Mouse (Mus musculus): ENCODE results near the gene Glo1. TPM values are rescaled to one million over a fixed set of nuclear protein-coding genes. Genes with fewer than 3 reads are reported as not detected.

Gene Glo1
- polyA plus RNA-seq, 2 experiments = 87.9 to 214 TPM

DNA sequence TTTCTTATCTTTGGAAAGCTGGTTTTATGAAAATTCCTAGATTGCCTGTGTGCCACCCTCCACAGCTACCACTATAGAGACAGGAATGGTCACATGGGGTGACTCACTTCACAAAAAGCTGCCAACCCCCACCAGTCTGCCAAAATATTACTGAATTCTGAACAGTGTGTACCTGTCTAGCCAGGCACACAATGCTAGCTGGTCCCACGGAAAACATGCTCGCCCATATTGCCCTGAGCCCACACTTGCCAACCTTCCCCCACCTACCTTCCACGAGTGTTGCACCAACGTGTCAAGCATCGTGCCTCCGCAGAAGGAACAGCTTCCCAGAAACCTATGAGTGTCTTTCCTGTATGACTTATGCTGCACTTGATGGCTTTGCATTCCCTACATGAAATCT lies 45.5 kb downstream of the Glo1 start:
- Histone ChIP-seq H3K9ac (ENCODE audit: low read depth, low read length, severe bottlenecking) (no peak overlapping the region), H3K9me3 (ENCODE audit: control insufficient read depth, low read length) (no peaks in the 10 kb centered on the region), H3K4me1 (ENCODE audit: control insufficient read depth, insufficient read depth, low read length) (peaks cover 6% of the 10 kb centered on the region), H3K4me3 (replicated peaks; ENCODE audit: low read length) (no peak overlapping the region), H3K27ac (replicated peaks; ENCODE audit: low read depth, low read length) (no peak overlapping the region), H3K4me2 (replicated peaks; ENCODE audit: low read depth, low read length, severe bottlenecking) (no peak overlapping the region), H3K27me3 (ENCODE audit: control insufficient read depth, insufficient read depth, low read length) (no peaks in the 10 kb centered on the region), H3K36me3 (ENCODE audit: control insufficient read depth, insufficient read depth, low read length) (no peaks in the 10 kb centered on the region)
- no peak for TF ChIP-seq POLR2A (IDR thresholded peaks at IDR 0.05; ENCODE audit: borderline replicate concordance, extremely low read depth, insufficient read depth, insufficient read length)
- 86% methylated on average over 6 of the region's 6 CpGs for WGBS
- no peak for DNase-seq (ENCODE audit: low spot score)
- no peak for ATAC-seq (ENCODE audit: low FRiP score, low read depth)

DNA sequence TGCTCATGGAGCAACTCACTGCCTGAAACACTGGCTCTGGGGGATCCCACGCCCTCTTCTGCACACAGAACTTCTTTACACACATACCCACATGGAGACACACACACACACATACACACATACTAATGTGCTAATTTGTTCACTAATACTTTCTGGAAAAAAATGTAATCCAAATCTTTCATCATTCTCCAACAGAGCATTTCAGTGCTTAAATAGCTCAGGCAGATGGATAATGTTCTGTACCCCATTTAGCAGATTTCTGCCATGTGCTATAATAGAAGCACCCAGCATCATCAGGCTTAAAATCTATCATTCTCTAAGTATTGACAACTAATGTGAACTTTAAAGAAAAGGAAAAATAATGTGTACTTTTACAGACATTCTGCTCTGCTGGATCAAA lies 45.9 kb downstream of the Glo1 start:
- Histone ChIP-seq H3K4me2 (replicated peaks; ENCODE audit: low read depth, low read length, severe bottlenecking) (no peak overlapping the region), H3K4me1 (ENCODE audit: control insufficient read depth, insufficient read depth, low read length) (peaks cover 6% of the 10 kb centered on the region), H3K9me3 (ENCODE audit: control insufficient read depth, low read length) (no peaks in the 10 kb centered on the region), H3K36me3 (ENCODE audit: control insufficient read depth, insufficient read depth, low read length) (no peaks in the 10 kb centered on the region), H3K4me3 (replicated peaks; ENCODE audit: low read length) (no peak overlapping the region), H3K9ac (ENCODE audit: low read depth, low read length, severe bottlenecking) (no peak overlapping the region), H3K27me3 (ENCODE audit: control insufficient read depth, insufficient read depth, low read length) (no peaks in the 10 kb centered on the region), H3K27ac (replicated peaks; ENCODE audit: low read depth, low read length) (no peak overlapping the region)
- no peak for TF ChIP-seq POLR2A (IDR thresholded peaks at IDR 0.05; ENCODE audit: borderline replicate concordance, extremely low read depth, insufficient read depth, insufficient read length)
- ATAC-seq (ENCODE audit: low FRiP score, low read depth) = no peak
- DNase-seq (ENCODE audit: low spot score) = no peak
- WGBS = 79% methylated on average over 1 of the region's 1 CpGs

DNA sequence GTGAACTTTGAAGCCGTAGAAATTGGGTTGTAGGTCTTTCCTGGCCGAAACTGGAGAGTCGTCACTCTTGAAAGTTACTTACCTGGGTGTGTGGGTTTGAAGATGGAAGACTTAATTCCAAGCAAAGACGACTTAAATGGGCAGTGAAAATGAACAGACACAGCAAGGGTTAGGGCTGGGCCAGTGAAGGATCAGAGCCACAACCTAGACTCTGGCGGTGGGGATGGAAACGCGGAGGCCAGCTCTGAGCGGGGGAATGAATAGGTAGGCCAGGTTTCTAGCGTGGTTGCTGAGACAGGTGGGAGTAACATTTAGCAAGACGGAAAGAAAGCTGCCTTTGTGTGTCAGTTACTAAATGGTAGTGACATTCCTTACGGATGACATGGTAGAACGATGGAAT lies 49.7 kb downstream of the Glo1 start:
- WGBS = 68% methylated on average over 12 of the region's 12 CpGs
- ATAC-seq (ENCODE audit: low FRiP score, low read depth) = no peak
- Histone ChIP-seq H3K4me1 (ENCODE audit: control insufficient read depth, insufficient read depth, low read length) (peaks cover 10% of the 10 kb centered on the region), H3K9me3 (ENCODE audit: control insufficient read depth, low read length) (no peaks in the 10 kb centered on the region), H3K9ac (ENCODE audit: low read depth, low read length, severe bottlenecking) (peak overlapping the region; percentile 71), H3K4me3 (replicated peaks; ENCODE audit: low read length) (peak overlapping the region; percentile 59), H3K4me2 (replicated peaks; ENCODE audit: low read depth, low read length, severe bottlenecking) (peak overlapping the region; percentile 72), H3K27ac (replicated peaks; ENCODE audit: low read depth, low read length) (peak overlapping the region; percentile 79; the same call in 1 of the 2 replicates), H3K27me3 (ENCODE audit: control insufficient read depth, insufficient read depth, low read length) (no peaks in the 10 kb centered on the region), H3K36me3 (ENCODE audit: control insufficient read depth, insufficient read depth, low read length) (no peaks in the 10 kb centered on the region)
- DNase-seq (ENCODE audit: low spot score) = no peak
- no peak for TF ChIP-seq POLR2A (IDR thresholded peaks at IDR 0.05; ENCODE audit: borderline replicate concordance, extremely low read depth, insufficient read depth, insufficient read length)

DNA sequence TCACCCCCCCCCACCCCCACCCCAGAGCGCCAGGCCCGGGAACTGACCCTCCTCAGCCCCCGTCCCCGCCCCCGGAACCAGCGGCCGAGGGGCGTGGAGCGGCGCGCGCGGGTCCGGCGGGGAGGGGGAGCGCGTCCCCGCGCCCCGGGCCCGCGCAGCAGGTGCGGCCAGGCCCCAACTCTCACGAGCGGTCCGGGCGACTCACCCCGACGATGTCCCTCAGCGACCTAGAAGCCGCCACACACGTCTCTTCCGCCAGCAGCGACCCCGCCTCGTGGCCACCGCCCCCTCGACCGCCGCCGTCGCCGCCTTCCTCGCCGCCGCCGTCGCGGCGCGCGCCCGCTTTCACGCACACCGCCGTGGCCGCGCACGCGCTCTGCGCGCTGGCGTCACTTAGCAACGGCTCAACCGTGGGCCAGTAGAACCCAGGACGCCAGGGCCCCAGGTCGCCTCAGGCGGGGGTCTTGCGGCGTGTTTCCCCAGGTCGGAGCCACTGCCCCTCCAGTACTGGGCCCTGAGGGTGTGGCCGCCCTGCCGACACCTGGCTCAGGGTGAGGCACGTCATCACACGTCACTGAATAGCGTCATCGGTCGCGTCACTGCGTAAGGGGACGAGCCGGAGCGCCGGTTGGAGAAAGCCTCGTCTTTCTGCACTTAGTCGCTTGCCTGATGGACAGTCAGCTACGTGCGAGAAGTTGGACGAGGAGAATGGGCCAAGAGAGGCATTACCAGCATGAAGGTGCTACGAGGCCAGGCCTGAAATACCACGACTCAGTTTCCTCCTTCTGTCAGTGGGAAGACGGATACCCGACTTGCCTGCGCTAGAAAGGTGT lies 50.5 kb downstream of the Glo1 start, which contains the start of gene Btbd9:
TSS of gene Btbd9 (minus strand) at position 548 of the 833 bp plus-strand sequence.
- Histone ChIP-seq H3K9me3 (ENCODE audit: control insufficient read depth, low read length) (no peaks in the 10 kb centered on the region), H3K4me3 (replicated peaks; ENCODE audit: low read length) (peak within 1 kb of the TSS; percentile 59), H3K9ac (ENCODE audit: low read depth, low read length, severe bottlenecking) (peak within 1 kb of the TSS; percentile 71), H3K27ac (replicated peaks; ENCODE audit: low read depth, low read length) (peak within 1 kb of the TSS; percentile 79), H3K36me3 (ENCODE audit: control insufficient read depth, insufficient read depth, low read length) (no peaks in the 10 kb centered on the region), H3K4me1 (ENCODE audit: control insufficient read depth, insufficient read depth, low read length) (peaks cover 10% of the 10 kb centered on the region), H3K4me2 (replicated peaks; ENCODE audit: low read depth, low read length, severe bottlenecking) (peak within 1 kb of the TSS; percentile 72), H3K27me3 (ENCODE audit: control insufficient read depth, insufficient read depth, low read length) (no peaks in the 10 kb centered on the region)
- ATAC-seq (ENCODE audit: low FRiP score, low read depth) (peak; percentile 94), DNase-seq (ENCODE audit: low spot score) (peak; percentile 83)
- TF ChIP-seq POLR2A (IDR thresholded peaks at IDR 0.05; ENCODE audit: borderline replicate concordance, extremely low read depth, insufficient read depth, insufficient read length) = peak; percentile 60; the same call in 1 of the 2 replicates
- under 1% methylated on average over 60 of the region's 94 CpGs for WGBS

DNA sequence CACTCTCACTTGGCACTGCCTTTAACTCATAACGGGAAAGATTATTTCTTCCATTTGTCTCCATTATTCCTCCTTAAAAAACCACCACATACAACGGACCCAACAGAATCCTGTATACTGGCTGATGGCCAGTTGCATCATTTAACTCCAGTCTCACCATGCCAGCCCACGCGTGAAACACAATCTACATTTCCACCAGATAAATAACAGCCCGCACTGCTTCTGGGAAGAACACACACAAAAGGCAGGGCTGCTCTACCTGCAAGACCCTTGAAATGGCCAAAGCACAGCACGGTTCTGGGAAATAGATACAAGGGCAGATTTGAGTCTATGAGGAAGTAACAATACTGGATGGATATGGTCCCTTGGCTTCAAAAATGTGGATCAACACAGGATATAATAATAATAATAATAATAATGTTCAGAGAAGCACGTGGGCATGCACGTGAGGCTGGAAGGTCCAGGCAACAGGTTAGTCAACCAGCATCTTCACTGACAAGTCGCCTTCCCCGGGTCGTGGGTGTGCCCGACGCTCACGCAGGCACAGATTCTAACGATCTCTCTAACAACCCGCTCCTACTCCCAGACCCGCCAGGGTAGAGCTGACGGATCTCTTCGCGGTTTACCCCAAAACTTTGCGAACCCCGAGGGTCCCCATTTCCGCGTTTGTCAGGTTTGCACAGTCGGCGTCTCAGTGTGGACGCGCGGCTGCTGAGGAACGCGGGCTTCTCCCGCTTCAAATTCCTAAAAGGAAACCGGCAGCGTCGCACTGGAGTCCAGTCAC lies 51.4 kb downstream of the Glo1 start:
- Histone ChIP-seq H3K4me3 (replicated peaks; ENCODE audit: low read length) (peak overlapping the region; percentile 59), H3K4me1 (ENCODE audit: control insufficient read depth, insufficient read depth, low read length) (peaks cover 14% of the 10 kb centered on the region), H3K9ac (ENCODE audit: low read depth, low read length, severe bottlenecking) (peak overlapping the region; percentile 71), H3K36me3 (ENCODE audit: control insufficient read depth, insufficient read depth, low read length) (no peaks in the 10 kb centered on the region), H3K27ac (replicated peaks; ENCODE audit: low read depth, low read length) (peak overlapping the region; percentile 79), H3K4me2 (replicated peaks; ENCODE audit: low read depth, low read length, severe bottlenecking) (peak overlapping the region; percentile 72), H3K9me3 (ENCODE audit: control insufficient read depth, low read length) (no peaks in the 10 kb centered on the region), H3K27me3 (ENCODE audit: control insufficient read depth, insufficient read depth, low read length) (no peaks in the 10 kb centered on the region)
- no peak for TF ChIP-seq POLR2A (IDR thresholded peaks at IDR 0.05; ENCODE audit: borderline replicate concordance, extremely low read depth, insufficient read depth, insufficient read length)
- 8% methylated on average over 35 of the region's 35 CpGs for WGBS
- ATAC-seq (ENCODE audit: low FRiP score, low read depth) (no peak), DNase-seq (ENCODE audit: low spot score) (no peak)

All from limb, embryonic 14.5 days (tissue).